Mouse (Mus musculus): ENCODE results near the gene Pfpl. TPM values are rescaled to one million over a fixed set of nuclear protein-coding genes. Genes with fewer than 3 reads are reported as not detected.

Gene Pfpl
- polyA plus RNA-seq, 1 experiment from 2014 or later = not detected

GRCm38 (mm10) chr19:12466204-12466603 lies 38.5 kb downstream of the Pfpl start:
- Histone ChIP-seq H3K27me3 (no peaks in the 10 kb centered on the region), H3K4me2 (no peak overlapping the region), H3K4me1 (peaks cover 8% of the 10 kb centered on the region; the same call in 1 of the 2 replicates), H3K4me3 (no peak overlapping the region), H3K36me3 (ENCODE audit: poor library complexity, severe bottlenecking) (peaks cover 34% of the 10 kb centered on the region), H3K27ac (no peak overlapping the region), H3K9ac (no peak overlapping the region), H3K9me3 (replicated peaks) (no peaks in the 10 kb centered on the region)
- peak; percentile 44 for ATAC-seq
- whole genome bisulfite sequencing = 26% methylated on average over 7 of the region's 7 CpGs

GRCm38 (mm10) chr19:12467436-12467835 lies 39.7 kb downstream of the Pfpl start:
- Histone ChIP-seq H3K9ac (no peak overlapping the region), H3K36me3 (ENCODE audit: poor library complexity, severe bottlenecking) (peaks cover 43% of the 10 kb centered on the region), H3K9me3 (replicated peaks) (no peaks in the 10 kb centered on the region), H3K4me3 (no peak overlapping the region), H3K4me1 (peaks cover 8% of the 10 kb centered on the region; the same call in 1 of the 2 replicates), H3K27me3 (no peaks in the 10 kb centered on the region), H3K4me2 (no peak overlapping the region), H3K27ac (no peak overlapping the region)
- WGBS = 84% methylated on average over 5 of the region's 5 CpGs
- no peak for ATAC-seq

- Histone ChIP-seq H3K27ac (no peak overlapping the region), H3K4me1 (peaks cover 6% of the 10 kb centered on the region), H3K36me3 (ENCODE audit: poor library complexity, severe bottlenecking) (peaks cover 57% of the 10 kb centered on the region), H3K9me3 (replicated peaks) (no peaks in the 10 kb centered on the region), H3K9ac (no peak overlapping the region), H3K4me2 (no peak overlapping the region), H3K27me3 (no peaks in the 10 kb centered on the region), H3K4me3 (no peak overlapping the region)
- no peak for ATAC-seq
- WGBS = 77% methylated on average over 3 of the region's 3 CpGs
These were observed 44.2 kb downstream of the Pfpl start for GRCm38 (mm10) chr19:12471866-12472265.

- peaks cover 58% of the 10 kb centered on the region for H3K36me3 ChIP-seq (ENCODE audit: poor library complexity, severe bottlenecking)
- no peak for ATAC-seq
- 88% methylated on average over 5 of the region's 5 CpGs for whole genome bisulfite sequencing
These were observed 44.8 kb downstream of the Pfpl start for GRCm38 (mm10) chr19:12472381-12472976.

GRCm38 (mm10) chr19:12473201-12473641 lies 45.5 kb downstream of the Pfpl start:
- Histone ChIP-seq H3K27me3 (no peaks in the 10 kb centered on the region), H3K9me3 (replicated peaks) (no peaks in the 10 kb centered on the region), H3K27ac (no peak overlapping the region), H3K4me3 (no peak overlapping the region), H3K9ac (no peak overlapping the region), H3K36me3 (ENCODE audit: poor library complexity, severe bottlenecking) (peaks cover 59% of the 10 kb centered on the region), H3K4me1 (peaks cover 6% of the 10 kb centered on the region), H3K4me2 (no peak overlapping the region)
- 86% methylated on average over 4 of the region's 4 CpGs for WGBS
- ATAC-seq = no peak

More at GRCm38 (mm10) chr19:12472381-12472976, 44.8 kb downstream of the Pfpl start:
- H3K4me3 ChIP-seq = no peak overlapping the region
- no peaks in the 10 kb centered on the region for H3K27me3 ChIP-seq
- H3K9me3 ChIP-seq (replicated peaks) = no peaks in the 10 kb centered on the region
- H3K27ac ChIP-seq = no peak overlapping the region
- peaks cover 6% of the 10 kb centered on the region for H3K4me1 ChIP-seq
- no peak overlapping the region for H3K4me2 ChIP-seq
- no peak overlapping the region for H3K9ac ChIP-seq

- no peak for ATAC-seq
- no peak overlapping the region for H3K27ac ChIP-seq
- WGBS = 92% methylated on average over 4 of the region's 4 CpGs
- peaks cover 6% of the 10 kb centered on the region for H3K4me1 ChIP-seq
- H3K27me3 ChIP-seq = no peaks in the 10 kb centered on the region
- no peak overlapping the region for H3K9ac ChIP-seq
- H3K4me2 ChIP-seq = no peak overlapping the region
- H3K4me3 ChIP-seq = no peak overlapping the region
- no peaks in the 10 kb centered on the region for H3K9me3 ChIP-seq (replicated peaks)
- peaks cover 58% of the 10 kb centered on the region for H3K36me3 ChIP-seq (ENCODE audit: poor library complexity, severe bottlenecking)
These were observed 46.2 kb downstream of the Pfpl start for GRCm38 (mm10) chr19:12473951-12474350.

- H3K4me1 ChIP-seq = peaks cover 6% of the 10 kb centered on the region
- peak; percentile 97 for ATAC-seq
- H3K36me3 ChIP-seq (ENCODE audit: poor library complexity, severe bottlenecking) = peaks cover 63% of the 10 kb centered on the region
- H3K9ac ChIP-seq = no peak overlapping the region
- peak overlapping the region; percentile 10; the same call in 1 of the 2 replicates for H3K4me2 ChIP-seq
- H3K9me3 ChIP-seq (replicated peaks) = no peaks in the 10 kb centered on the region
- H3K4me3 ChIP-seq = no peak overlapping the region
- H3K27ac ChIP-seq = peak overlapping the region; percentile 48
- no peaks in the 10 kb centered on the region for H3K27me3 ChIP-seq
- 62% methylated on average over 15 of the region's 15 CpGs for WGBS
These were observed 47.9 kb downstream of the Pfpl start for GRCm38 (mm10) chr19:12475380-12476250.

- no peak overlapping the region for H3K9ac ChIP-seq
- H3K9me3 ChIP-seq (replicated peaks) = no peaks in the 10 kb centered on the region
- H3K4me2 ChIP-seq = no peak overlapping the region
- no peaks in the 10 kb centered on the region for H3K27me3 ChIP-seq
- H3K4me3 ChIP-seq = no peak overlapping the region
- peaks cover 6% of the 10 kb centered on the region for H3K4me1 ChIP-seq
- ATAC-seq = no peak
- H3K27ac ChIP-seq = no peak overlapping the region
- 81% methylated on average over 4 of the region's 5 CpGs for WGBS
- peaks cover 64% of the 10 kb centered on the region for H3K36me3 ChIP-seq (ENCODE audit: poor library complexity, severe bottlenecking)
These were observed 49.1 kb downstream of the Pfpl start for GRCm38 (mm10) chr19:12476721-12477270.

GRCm38 (mm10) chr19:12478369-12478768 lies 50.7 kb downstream of the Pfpl start:
- no peak for ATAC-seq

More at GRCm38 (mm10) chr19:12478369-12478768, 50.7 kb downstream of the Pfpl start:
- Histone ChIP-seq H3K9me3 (replicated peaks) (no peaks in the 10 kb centered on the region), H3K4me3 (no peak overlapping the region), H3K4me2 (no peak overlapping the region), H3K9ac (no peak overlapping the region), H3K27me3 (no peaks in the 10 kb centered on the region), H3K4me1 (peaks cover 6% of the 10 kb centered on the region), H3K27ac (no peak overlapping the region), H3K36me3 (ENCODE audit: poor library complexity, severe bottlenecking) (peaks cover 66% of the 10 kb centered on the region)
- WGBS = 92% methylated on average over 6 of the region's 6 CpGs

Other genes with a start within 250 kb of the Pfpl start
- not detected in 2 replicates for gene Olfr1431, start 227.3 kb upstream of the Pfpl start, polyA plus RNA-seq (2015; fragmentation: Nextera tagmentation; extraction: Ambion mirVana)
- gene Olfr1432, start 195.3 kb upstream of the Pfpl start, polyA plus RNA-seq (2015; fragmentation: Nextera tagmentation; extraction: Ambion mirVana) = not detected in 2 replicates
- not detected in 2 replicates for gene Olfr262, start 186.2 kb upstream of the Pfpl start, polyA plus RNA-seq (2015; fragmentation: Nextera tagmentation; extraction: Ambion mirVana)
- gene Olfr235, start 166.9 kb upstream of the Pfpl start, polyA plus RNA-seq (2015; fragmentation: Nextera tagmentation; extraction: Ambion mirVana) = not detected in 2 replicates
- not detected in 2 replicates for gene Olfr1434, start 148.1 kb upstream of the Pfpl start, polyA plus RNA-seq (2015; fragmentation: Nextera tagmentation; extraction: Ambion mirVana)
- gene Olfr1436, start 128.8 kb upstream of the Pfpl start, polyA plus RNA-seq (2015; fragmentation: Nextera tagmentation; extraction: Ambion mirVana) = not detected in 2 replicates
- not detected in 2 replicates for gene Olfr1437, start 102.8 kb upstream of the Pfpl start, polyA plus RNA-seq (2015; fragmentation: Nextera tagmentation; extraction: Ambion mirVana)
- not detected in 2 replicates for gene Olfr1438-ps1, start 92.0 kb upstream of the Pfpl start, polyA plus RNA-seq (2015; fragmentation: Nextera tagmentation; extraction: Ambion mirVana)
- gene Olfr1440, start 40.6 kb upstream of the Pfpl start, polyA plus RNA-seq (2015; fragmentation: Nextera tagmentation; extraction: Ambion mirVana) = not detected in 2 replicates
- gene Olfr1441, start 10.5 kb upstream of the Pfpl start, polyA plus RNA-seq (2015; fragmentation: Nextera tagmentation; extraction: Ambion mirVana) = not detected in 2 replicates
- 0.30 and 0.48 TPM in 2 replicates for gene Mpeg1, start 32.9 kb downstream of the Pfpl start, polyA plus RNA-seq (2015; fragmentation: Nextera tagmentation; extraction: Ambion mirVana)
- gene Dtx4, start 73.5 kb downstream of the Pfpl start, polyA plus RNA-seq (2015; fragmentation: Nextera tagmentation; extraction: Ambion mirVana) = 16.9 and 20.0 TPM in 2 replicates
- 12.4 and 13.4 TPM in 2 replicates for gene Fam111a, start 117.8 kb downstream of the Pfpl start, polyA plus RNA-seq (2015; fragmentation: Nextera tagmentation; extraction: Ambion mirVana)
- gene Gm4952, start 172.1 kb downstream of the Pfpl start, polyA plus RNA-seq (2015; fragmentation: Nextera tagmentation; extraction: Ambion mirVana) = not detected in 2 replicates
- not detected in 2 replicates for gene Glyat, start 205.4 kb downstream of the Pfpl start, polyA plus RNA-seq (2015; fragmentation: Nextera tagmentation; extraction: Ambion mirVana)
- not detected in 2 replicates for gene Olfr1442, start 242.5 kb downstream of the Pfpl start, polyA plus RNA-seq (2015; fragmentation: Nextera tagmentation; extraction: Ambion mirVana)